Mouse (Mus musculus) bone marrow macrophage, adult 2 months (primary cell): ENCODE measurements around the gene Shbg.

ENCODE experiments used
- CTCF ChIP-seq: IDR thresholded peaks from 2 replicates; pipeline ENCODE4 v1.5.1; 2012; ENCODE audit warnings: low read depth, mild to moderate bottlenecking, low read length, moderate library complexity
- POLR2A ChIP-seq: IDR thresholded peaks from 2 replicates; pipeline ENCODE4 v1.6.1; 2012; ENCODE audit warnings: mild to moderate bottlenecking, low read depth, low read length, borderline replicate concordance

DNA sequence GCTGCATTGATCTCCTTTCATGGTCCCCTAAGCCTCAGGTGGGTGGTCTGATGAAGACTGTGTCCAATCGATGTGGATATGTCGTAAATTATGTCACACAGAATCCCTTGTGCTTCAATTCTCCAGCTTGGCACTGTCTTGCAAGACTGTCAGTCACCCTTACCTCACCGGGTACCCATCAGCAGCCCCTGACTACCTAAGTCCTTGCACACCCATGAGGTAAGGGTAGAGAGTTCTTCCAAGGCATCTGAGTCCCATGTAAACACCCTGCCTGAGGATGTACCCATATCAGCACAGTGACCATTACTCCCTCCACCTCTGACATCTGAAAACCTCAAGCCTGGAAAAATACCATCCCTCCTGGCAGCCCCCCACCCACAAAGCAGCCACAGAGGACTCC lies 13.4 kb downstream of the Shbg start:
- TF ChIP-seq CTCF (no peak), POLR2A (no peak)
